Mouse (Mus musculus): Measurements from ENCODE around the gene Clca3a1.

Gene Clca3a1

GRCm38 (mm10) chr3:144719088-144719900, 41.5 kb downstream of the Clca3a1 start:
- DNase-seq: peak; percentile 69

DNA sequence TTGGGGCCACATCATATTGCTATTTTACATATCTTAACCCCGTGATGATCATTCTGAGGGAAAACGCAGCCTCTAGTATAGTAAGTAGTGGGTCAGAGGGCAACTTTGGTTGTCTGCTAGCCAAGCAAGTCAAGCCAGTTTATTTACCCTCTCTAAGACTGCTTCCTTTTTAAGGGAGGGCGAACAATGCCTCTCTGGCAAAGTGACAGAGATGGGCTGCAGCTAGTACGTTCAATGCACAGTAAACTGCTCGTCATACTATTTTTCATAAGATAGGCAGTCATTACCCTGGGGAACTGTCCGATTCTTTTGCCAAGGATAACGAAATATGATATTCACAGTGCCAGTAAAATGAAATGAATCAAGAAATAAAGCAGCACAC, 42.1 kb downstream of the Clca3a1 start:
- DNase-seq: peak; percentile 27

GRCm38 (mm10) chr3:144717835-144718234, 42.9 kb downstream of the Clca3a1 start:
- DNase-seq: no peak

DNA sequence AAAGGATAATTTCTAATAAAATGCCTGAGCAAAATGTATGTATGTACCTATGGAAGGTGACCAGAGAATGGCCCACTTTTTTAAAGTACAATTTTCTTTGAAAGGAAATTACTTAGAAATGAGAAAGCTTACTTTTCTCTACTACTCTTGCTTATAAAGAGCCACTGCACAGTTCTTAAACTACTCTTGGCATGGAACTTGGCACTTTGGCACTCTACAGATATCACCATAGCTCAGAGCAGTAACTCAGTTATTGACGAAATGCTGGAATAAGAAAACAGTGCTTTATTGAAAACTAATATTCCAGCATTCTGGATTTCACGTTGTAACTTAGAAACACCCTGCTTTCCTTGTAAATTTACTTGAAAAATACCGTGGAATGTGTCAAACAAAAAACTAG, 43.7 kb downstream of the Clca3a1 start:
- no peak for DNase-seq

DNA sequence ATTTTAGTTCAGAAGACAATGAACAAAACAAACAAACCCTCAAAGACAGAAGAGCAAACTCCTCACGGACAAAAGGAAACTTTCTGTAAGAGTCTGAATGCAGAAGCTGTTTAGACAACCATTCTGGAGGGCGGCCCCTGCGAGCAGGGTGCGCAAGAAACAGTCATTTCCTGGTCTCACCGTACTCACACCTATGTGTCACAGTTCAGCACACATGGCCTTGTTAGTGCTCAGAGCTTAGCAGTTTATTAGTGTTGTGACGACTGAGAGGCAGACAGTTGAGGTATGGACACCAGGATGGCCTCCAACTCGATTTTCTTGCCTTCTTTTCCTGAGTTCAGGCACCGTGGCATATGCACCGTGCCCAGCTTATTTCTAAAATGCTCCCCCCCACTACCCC, 44.9 kb downstream of the Clca3a1 start:
- DNase-seq: no peak

DNA sequence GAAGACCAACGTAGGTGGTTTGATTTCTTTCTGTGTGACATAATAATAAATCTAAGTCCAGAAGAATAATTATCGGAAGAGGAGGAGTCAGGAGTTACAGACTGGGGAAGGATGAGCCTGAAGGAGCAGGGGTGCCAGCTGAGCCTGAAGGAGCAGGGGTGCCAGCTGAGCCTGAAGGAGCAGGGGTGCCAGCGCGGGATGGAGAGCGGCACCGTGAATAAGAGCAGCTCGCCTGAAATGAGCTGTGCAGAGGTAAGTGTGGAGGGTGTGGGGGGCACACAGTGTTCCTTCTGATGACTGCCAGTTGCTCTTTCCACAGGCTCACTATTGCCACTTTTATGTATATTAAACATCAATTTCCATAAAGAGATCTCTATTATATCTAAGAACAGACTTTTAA, 45.7 kb downstream of the Clca3a1 start:
- no peak for DNase-seq

DNA sequence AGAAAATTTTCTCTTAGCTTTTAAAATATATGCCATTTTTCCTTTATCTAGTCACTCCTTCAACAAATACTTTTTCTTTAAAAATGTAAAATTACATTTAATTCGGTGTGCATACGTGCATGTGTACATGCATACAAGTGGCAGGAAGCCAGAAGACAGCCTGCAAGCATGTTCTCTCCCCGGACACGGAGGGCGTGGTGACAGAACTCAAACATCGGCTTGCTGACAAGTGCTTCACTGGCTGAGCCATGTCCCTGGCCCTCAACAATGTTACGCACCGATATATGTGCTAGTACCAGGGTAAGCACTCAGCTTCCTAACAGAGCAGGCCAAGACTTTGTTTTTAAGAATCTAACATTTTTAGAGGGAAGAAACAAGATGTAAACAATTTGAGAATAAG, 46.2 kb downstream of the Clca3a1 start:
- no peak for DNase-seq

- DNase-seq: no peak
Observed at GRCm38 (mm10) chr3:144714126-144714525, 46.7 kb downstream of the Clca3a1 start.

GRCm38 (mm10) chr3:144711607-144712206, 49.1 kb downstream of the Clca3a1 start:
- DNase-seq: no peak

DNA sequence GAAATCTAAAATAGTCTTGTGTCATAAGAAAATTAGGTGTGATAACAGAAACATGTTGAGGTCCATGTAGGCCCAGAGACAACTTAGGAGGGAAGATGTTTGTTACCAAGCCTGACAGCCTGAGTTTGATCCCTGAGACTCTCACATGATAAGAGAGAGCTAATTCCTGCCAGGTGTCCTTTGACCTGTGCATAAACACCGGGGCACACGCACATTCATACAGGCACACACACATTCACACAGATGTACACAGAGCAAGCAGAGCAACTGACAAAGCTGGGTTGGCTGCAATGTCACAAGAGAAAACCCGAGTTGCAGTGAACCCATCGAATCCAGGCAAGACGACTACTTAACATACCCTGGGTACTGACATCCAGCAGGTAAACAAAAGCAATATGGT, 52.2 kb downstream of the Clca3a1 start:
- DNase-seq: no peak

DNA sequence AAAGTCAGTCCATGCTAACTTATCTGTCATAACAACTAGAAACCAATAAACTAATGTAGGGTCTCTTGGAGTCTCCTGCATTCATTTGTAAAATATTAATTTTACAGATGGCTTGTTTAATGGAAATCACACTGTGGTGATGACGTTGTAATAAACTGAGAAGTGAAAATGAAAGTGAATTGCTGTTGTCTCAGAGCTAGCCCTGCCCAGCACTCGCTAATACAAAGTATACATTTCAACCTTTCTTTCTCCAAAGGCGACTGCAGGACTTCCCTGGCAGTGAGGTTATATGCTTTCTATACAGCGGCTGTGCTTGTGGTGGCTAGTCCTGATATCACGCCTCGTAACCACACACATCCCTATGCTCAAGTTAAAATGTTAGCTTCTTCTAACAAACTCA, 56.8 kb downstream of the Clca3a1 start:
- no peak for DNase-seq

- no peak for DNase-seq
Observed at GRCm38 (mm10) chr3:144698790-144699433, 61.9 kb downstream of the Clca3a1 start.

- DNase-seq: no peak
Observed at GRCm38 (mm10) chr3:144697942-144698341, 62.8 kb downstream of the Clca3a1 start.

DNA sequence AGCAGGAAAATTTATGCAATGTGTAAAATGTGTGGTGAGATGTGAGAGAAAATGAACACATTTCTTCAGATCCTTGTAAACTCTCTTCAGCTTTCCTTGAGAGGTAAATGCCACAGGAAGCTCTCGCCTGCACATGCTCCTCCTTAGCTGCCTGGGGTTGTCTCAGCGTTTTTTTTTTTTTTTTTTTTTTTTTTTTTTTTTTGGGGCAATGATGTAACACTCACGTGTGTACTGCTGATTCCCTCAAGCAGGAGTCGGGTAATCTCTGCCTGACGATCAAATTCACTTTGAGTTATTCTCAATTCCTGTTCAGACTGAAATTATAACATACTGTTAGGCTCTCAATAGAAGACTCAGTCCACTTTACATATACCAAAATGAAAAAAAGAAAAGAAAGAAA, 63.6 kb downstream of the Clca3a1 start:
- no peak for DNase-seq

- DNase-seq: no peak
Observed at GRCm38 (mm10) chr3:144694941-144695340, 65.8 kb downstream of the Clca3a1 start.

- DNase-seq: no peak
Observed at GRCm38 (mm10) chr3:144694040-144694439, 66.7 kb downstream of the Clca3a1 start.

- DNase-seq: peak; percentile 51
Observed at GRCm38 (mm10) chr3:144692052-144692451, 68.7 kb downstream of the Clca3a1 start.

DNA sequence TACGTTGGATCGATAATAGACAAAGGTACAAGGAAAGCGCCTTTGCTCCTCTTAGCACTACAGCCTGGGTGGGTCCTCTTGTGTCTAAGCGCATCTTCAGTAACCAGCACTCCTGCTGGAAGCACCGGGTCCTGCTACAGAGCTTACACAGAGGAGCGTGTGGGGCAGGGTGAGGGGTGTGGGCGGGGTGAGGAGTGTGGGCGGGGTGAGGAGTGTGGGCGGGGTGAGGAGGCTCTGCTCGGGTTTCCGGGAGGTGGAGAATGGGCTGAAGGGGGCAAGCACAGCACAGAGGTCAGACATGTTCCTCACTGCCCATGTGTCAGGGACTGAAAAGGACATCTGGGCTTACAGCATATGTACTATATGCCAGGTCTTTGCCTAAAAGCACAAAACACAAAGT, 71.5 kb downstream of the Clca3a1 start:
- DNase-seq: peak; percentile 86

DNA sequence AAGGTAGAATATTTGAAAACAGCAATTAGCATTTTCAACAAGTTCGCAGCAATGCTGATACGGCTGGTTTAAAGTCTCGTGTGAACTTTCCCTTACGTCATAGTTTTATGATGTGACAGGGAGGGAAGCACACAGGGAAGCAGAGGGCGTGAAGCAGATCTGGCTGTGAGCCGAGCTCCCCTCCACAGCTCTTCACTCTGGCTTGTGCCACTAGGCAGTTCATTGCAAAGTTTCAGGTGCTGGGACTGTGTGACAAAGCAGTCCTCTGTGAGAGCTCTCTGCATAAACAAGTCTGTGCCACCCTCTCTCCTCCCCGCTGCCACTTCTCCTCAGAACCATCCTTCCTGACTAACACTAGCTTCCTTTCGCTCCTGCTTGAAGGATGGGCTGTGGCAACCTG, 72.5 kb downstream of the Clca3a1 start:
- no peak for DNase-seq

DNA sequence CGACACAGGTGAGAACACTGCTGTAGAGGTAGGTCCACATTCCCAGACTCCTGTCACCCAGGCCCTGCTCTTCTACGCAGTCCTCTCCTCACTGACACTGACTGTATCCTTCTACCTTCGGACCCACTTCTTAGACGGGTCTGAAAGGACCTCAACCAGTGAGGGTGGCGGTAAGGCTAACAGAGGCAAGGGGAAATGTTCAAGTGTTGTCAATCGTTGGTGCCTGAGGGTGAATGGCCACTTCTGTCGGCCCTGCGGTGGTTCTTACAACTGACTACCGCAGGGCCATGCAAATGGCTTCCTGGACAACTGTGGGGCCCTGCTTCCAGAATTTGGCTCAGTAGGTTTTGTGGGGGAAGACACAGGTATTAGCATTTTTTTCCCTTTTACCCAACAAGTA, 73.2 kb downstream of the Clca3a1 start:
- DNase-seq: no peak

DNA sequence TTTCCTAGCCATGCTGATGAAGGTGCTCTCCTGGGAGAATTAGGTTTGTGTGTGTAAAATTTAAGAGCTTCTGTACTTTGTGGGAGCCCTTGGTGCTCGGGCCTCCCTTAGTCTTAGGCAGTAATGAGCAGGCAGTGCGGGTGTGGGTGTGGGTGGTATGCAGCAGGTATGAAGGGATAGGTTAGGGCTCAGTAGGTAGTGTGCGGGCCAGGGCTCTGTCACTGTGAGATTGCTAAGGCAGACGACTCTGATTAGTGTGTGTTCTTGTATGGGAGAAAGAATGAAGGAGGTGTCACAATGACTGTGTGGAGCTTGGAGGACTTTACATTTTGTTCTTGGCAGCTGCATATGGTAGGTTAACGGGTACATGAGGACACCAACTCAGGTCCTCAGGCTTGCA, 74.6 kb downstream of the Clca3a1 start:
- DNase-seq: no peak

- no peak for DNase-seq
Observed at GRCm38 (mm10) chr3:144683136-144683814, 77.5 kb downstream of the Clca3a1 start.

- DNase-seq: no peak
Observed at GRCm38 (mm10) chr3:144681542-144681941, 79.2 kb downstream of the Clca3a1 start.
